Comparison of ENCODE assay signal across 25 mouse cellular contexts in the genomic region with DNA sequence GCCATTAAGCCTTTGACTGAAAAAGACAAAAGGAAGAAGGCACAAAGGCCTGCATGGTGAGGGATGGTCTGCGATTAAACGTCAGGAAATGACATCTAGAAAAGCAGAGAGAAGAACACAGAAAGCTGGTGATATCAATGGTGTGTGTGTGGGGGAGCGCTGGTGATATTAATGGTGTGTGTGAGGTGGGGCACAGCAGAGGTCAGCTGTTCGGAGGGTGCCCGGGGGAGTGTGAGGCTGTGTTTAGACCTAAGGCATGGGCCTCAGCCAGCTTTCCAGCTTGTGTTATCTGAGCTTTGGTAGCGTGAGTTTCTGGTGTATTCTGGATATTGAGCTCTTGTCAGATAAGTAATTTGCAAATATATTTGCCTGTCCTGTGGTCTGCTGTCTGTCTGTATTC. TPM values are rescaled to one million over a fixed set of nuclear protein-coding genes. Genes with fewer than 3 reads are reported as not detected.
DNase-seq lines count a peak whose midpoint lies in the region; ATAC-seq and TF ChIP-seq lines count a peak whose summit lies in the region.
"Had no signal": no experiment of that assay in that cellular context is flagged by ENCODE, and none has a peak within 500 bp of the region (broad histone marks: within the 10 kb centered on the region; RNA-seq: fewer than 3 reads in every experiment).

No protein-coding gene starts in this region.

- no peaks in the 10 kb centered on the region for H3K9me3 ChIP-seq in kidney, embryonic 15.5 days (replicated peaks)
- H3K9me3 ChIP-seq in kidney, postnatal 0 days (replicated peaks; ENCODE audit: low read length) = no peaks in the 10 kb centered on the region
- H3K9me3 ChIP-seq in midbrain, embryonic 11.5 days (ENCODE audit: control insufficient read depth, low read length) = no peaks in the 10 kb centered on the region
- no peaks in the 10 kb centered on the region for H3K9me3 ChIP-seq in midbrain, embryonic 15.5 days
- H3K9me3 ChIP-seq: embryonic facial prominence, embryonic 10.5 days; embryonic facial prominence, embryonic 12.5 days; forebrain, embryonic 13.5 days; G1E had no signal

- TF ChIP-seq CTCF in kidney, postnatal 0 days (IDR thresholded peaks at IDR 0.05; ENCODE audit: low read depth) = no peak

- no peaks in the 10 kb centered on the region for H3K36me3 ChIP-seq in kidney, embryonic 15.5 days
- no peaks in the 10 kb centered on the region for H3K36me3 ChIP-seq in kidney, postnatal 0 days (ENCODE audit: insufficient read depth, low read length)
- no peaks in the 10 kb centered on the region for H3K36me3 ChIP-seq in midbrain, embryonic 11.5 days (ENCODE audit: control insufficient read depth, insufficient read depth, low read length)
- H3K36me3 ChIP-seq in midbrain, embryonic 15.5 days (replicated peaks) = no peaks in the 10 kb centered on the region
- H3K36me3 ChIP-seq: embryonic facial prominence, embryonic 10.5 days; embryonic facial prominence, embryonic 12.5 days; G1E had no signal

- WGBS in kidney, embryonic 15.5 days = 28% methylated on average over 6 of the region's 6 CpGs
- 36% methylated on average over 6 of the region's 6 CpGs for WGBS in kidney, postnatal 0 days
- WGBS in midbrain, embryonic 11.5 days = 79% methylated on average over 6 of the region's 6 CpGs
- WGBS in midbrain, embryonic 15.5 days = 79% methylated on average over 6 of the region's 6 CpGs

- H3K27ac ChIP-seq in kidney, embryonic 15.5 days = no peak overlapping the region
- no peak overlapping the region for H3K27ac ChIP-seq in kidney, postnatal 0 days
- no peak overlapping the region for H3K27ac ChIP-seq in midbrain, embryonic 11.5 days (ENCODE audit: low read depth, low read length)
- H3K27ac ChIP-seq in midbrain, embryonic 15.5 days = no peak overlapping the region
- H3K27ac ChIP-seq: embryonic facial prominence, embryonic 10.5 days; embryonic facial prominence, embryonic 12.5 days; forebrain, embryonic 13.5 days had no signal

- H3K9ac ChIP-seq in kidney, embryonic 15.5 days = no peak overlapping the region
- no peak overlapping the region for H3K9ac ChIP-seq in kidney, postnatal 0 days (ENCODE audit: low read depth, low read length)
- H3K9ac ChIP-seq in midbrain, embryonic 11.5 days (ENCODE audit: low read length) = no peak overlapping the region
- no peak overlapping the region for H3K9ac ChIP-seq in midbrain, embryonic 15.5 days
- H3K9ac ChIP-seq: embryonic facial prominence, embryonic 12.5 days; forebrain, embryonic 13.5 days had no signal

- peaks cover 19% of the 10 kb centered on the region for H3K4me1 ChIP-seq in kidney, embryonic 15.5 days
- H3K4me1 ChIP-seq in kidney, postnatal 0 days (replicated peaks; ENCODE audit: insufficient read depth, low read length) = no peaks in the 10 kb centered on the region
- H3K4me1 ChIP-seq in midbrain, embryonic 11.5 days (ENCODE audit: control insufficient read depth, insufficient read depth, low read length) = no peaks in the 10 kb centered on the region
- no peaks in the 10 kb centered on the region for H3K4me1 ChIP-seq in midbrain, embryonic 15.5 days
- H3K4me1 ChIP-seq: forebrain, embryonic 13.5 days had no signal

- H3K4me3 ChIP-seq in kidney, embryonic 15.5 days (replicated peaks) = no peak overlapping the region
- H3K4me3 ChIP-seq in kidney, postnatal 0 days (replicated peaks; ENCODE audit: low read depth, low read length) = no peak overlapping the region
- H3K4me3 ChIP-seq in midbrain, embryonic 11.5 days (ENCODE audit: low read depth, low read length) = no peak overlapping the region
- no peak overlapping the region for H3K4me3 ChIP-seq in midbrain, embryonic 15.5 days
- H3K4me3 ChIP-seq: embryonic facial prominence, embryonic 10.5 days; embryonic facial prominence, embryonic 12.5 days; forebrain, embryonic 13.5 days had no signal

- H3K27me3 ChIP-seq in kidney, embryonic 15.5 days = 0 out of 2 replicates have a peak, but pooled peaks cover 3% of the 10 kb centered on the region
- no peaks in the 10 kb centered on the region for H3K27me3 ChIP-seq in kidney, postnatal 0 days (ENCODE audit: insufficient read depth, low read length)
- H3K27me3 ChIP-seq in midbrain, embryonic 11.5 days (ENCODE audit: control insufficient read depth, insufficient read depth, low read length) = no peaks in the 10 kb centered on the region
- H3K27me3 ChIP-seq in midbrain, embryonic 15.5 days (replicated peaks) = no peaks in the 10 kb centered on the region
- H3K27me3 ChIP-seq: CH12.LX; embryonic facial prominence, embryonic 12.5 days; forebrain, embryonic 13.5 days had no signal

- ATAC-seq in kidney, embryonic 15.5 days (replicated peaks; ENCODE audit: low FRiP score) = peak; percentile 70
- ATAC-seq in kidney, postnatal 0 days (replicated peaks; ENCODE audit: low FRiP score, low read depth) = no peak
- no peak for ATAC-seq in midbrain, embryonic 11.5 days (ENCODE audit: low FRiP score)
- ATAC-seq in midbrain, embryonic 15.5 days (replicated peaks) = no peak
- ATAC-seq: activated CD4-positive, CD25-positive, alpha-beta regulatory T cell, adult 4 months; CD4-positive, CD25-positive, alpha-beta regulatory T cell, adult 4 months; forebrain, embryonic 13.5 days; Patski had no signal

- DNase-seq in heart, adult 11 months = peak; percentile 55
- no peak for DNase-seq in heart, adult 8-10 months (ENCODE audit: low spot score)
- no peak for DNase-seq in kidney, postnatal 4 days
- peak; percentile 55 for DNase-seq in kidney, postnatal 0 days (ENCODE audit: low spot score)
- DNase-seq in kidney, postnatal 10 days = no peak
- peak; percentile 77 for DNase-seq in midbrain, embryonic 11.5 days (ENCODE audit: low spot score, missing footprints)
- DNase-seq: adrenal gland, adult 8-10 months; adrenal gland, postnatal 14 days; adrenal gland, postnatal 36 days; B cell, adult 2 months; cerebellum, adult 11-12 months; cerebellum, adult 2 months; cerebellum, adult 9-10 months; cerebellum, postnatal 10 days; cerebellum, postnatal 25 days had no signal

- no peak overlapping the region for H3K4me2 ChIP-seq in kidney, embryonic 15.5 days
- H3K4me2 ChIP-seq in kidney, postnatal 0 days (ENCODE audit: low read length) = no peak overlapping the region
- H3K4me2 ChIP-seq in midbrain, embryonic 11.5 days = no peak overlapping the region
- no peak overlapping the region for H3K4me2 ChIP-seq in midbrain, embryonic 15.5 days
- H3K4me2 ChIP-seq: embryonic facial prominence, embryonic 12.5 days; forebrain, embryonic 13.5 days had no signal

RNA-seq across cellular contexts. Expression of a gene that starts 11.3 kb away (rescaled TPM):
- total RNA-seq in heart, adult 8-10 months (2022) = under 1 TPM in 1 of 4 experiments, not detected in 3; 0.25 TPM
- polyA plus RNA-seq in kidney, embryonic 15.5 days (2015; fragmentation: Nextera tagmentation; extraction: Ambion mirVana) = 0.64 and 0.68 TPM in 2 replicates
- polyA plus RNA-seq in kidney, postnatal 0 days (2015; fragmentation: Nextera tagmentation; extraction: Ambion mirVana) = 0.70 and 0.74 TPM in 2 replicates
- 0.32 and 0.52 TPM in 2 replicates for polyA plus RNA-seq in midbrain, embryonic 11.5 days (2014; fragmentation: Nextera tagmentation; extraction: Ambion mirVana)
- polyA plus RNA-seq in midbrain, embryonic 15.5 days (2015; fragmentation: Nextera tagmentation; extraction: Ambion mirVana) = 1.9 and 2.5 TPM in 2 replicates
- polyA plus RNA-seq: G1E, Patski had no signal

Comparison
In these comparisons a context has a peak if more than half of its experiments do, and no peak if none do; other contexts are left out.
1. DNase-seq: peak in heart, adult 11 months (single experiment), kidney, postnatal 0 days (single experiment) and midbrain, embryonic 11.5 days (single experiment); none in heart, adult 8-10 months (single experiment), kidney, postnatal 4 days (0 of 2) and kidney, postnatal 10 days (single experiment).